Mouse (Mus musculus): Measurements from ENCODE around the gene Nr1h4.

GRCm38 (mm10) chr10:89453068-89453641 is 80.2 kb downstream of the Nr1h4 start:
- TF ChIP-seq CTCF (IDR thresholded peaks at IDR 0.05; ENCODE audit: borderline replicate concordance, extremely low read depth, insufficient read depth, insufficient read length) (no peak), POLR2A (IDR thresholded peaks at IDR 0.05; ENCODE audit: borderline replicate concordance, extremely low read depth, insufficient read depth, insufficient read length, poor library complexity, severe bottlenecking) (no peak)
